8 mouse cellular contexts compared by ENCODE assay signal in the genomic region with DNA sequence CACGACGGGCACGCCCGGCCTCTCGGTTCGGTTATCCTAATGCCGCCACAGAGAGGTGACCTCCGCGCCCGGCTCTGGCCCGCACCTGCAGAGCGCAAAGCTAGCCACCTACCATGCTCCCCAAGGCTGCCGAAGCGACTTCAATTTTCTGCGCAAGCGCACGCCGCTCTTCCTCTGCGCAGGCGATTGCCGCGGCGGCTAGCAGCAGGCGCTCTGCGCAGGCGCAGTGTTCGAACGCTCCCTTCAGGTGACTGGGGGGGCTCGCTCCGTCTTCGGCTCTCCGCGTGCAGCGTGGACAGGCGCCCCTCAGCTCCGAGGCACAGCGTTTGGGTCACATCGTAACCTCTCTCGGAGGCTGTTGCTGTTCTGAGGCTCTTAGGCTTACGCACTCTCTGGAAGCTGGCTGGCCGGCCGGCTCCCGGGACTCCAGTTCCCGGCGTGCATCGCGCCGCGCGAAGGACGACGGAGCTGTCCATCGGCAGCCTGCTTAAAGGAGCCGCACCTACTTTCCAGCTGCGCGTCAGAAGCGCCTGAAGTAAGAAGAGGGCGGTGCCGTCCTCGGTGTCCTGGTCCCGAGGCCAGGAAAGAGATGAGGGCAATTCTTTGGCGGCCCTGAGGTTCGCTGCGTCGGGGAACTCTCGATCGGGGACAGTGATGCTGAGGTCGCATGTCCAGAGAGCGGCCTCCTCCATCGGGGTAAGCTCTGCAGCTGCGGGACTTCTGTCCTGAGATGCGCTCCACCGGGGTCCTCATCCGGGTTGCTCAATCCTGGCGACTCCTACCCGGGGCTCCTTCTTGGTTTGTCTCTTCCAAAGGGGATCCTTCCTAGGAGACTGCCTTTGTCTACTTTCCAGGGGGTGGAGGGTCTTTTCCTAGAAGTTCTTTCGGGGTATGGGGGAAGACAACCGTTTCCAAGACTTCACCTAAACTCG. TPM values are rescaled to one million over a fixed set of nuclear protein-coding genes. Genes with fewer than 3 reads are reported as not detected.
A peak's percentile ranks its signal among the peaks of the same experiment; 100 is the strongest.
DNase-seq lines count a peak whose midpoint lies in the region; ATAC-seq and TF ChIP-seq lines count a peak whose summit lies in the region.

A gene (minus strand): TSS at position 440 of the 932 bp plus-strand sequence.
A gene (plus strand): TSS at position 499 of the 932 bp plus-strand sequence.

- TF ChIP-seq POLR2A in MEL (IDR thresholded peaks at IDR 0.05; ENCODE audit: control insufficient read depth in 1 of 2, insufficient read depth in 1 of 2, low read depth in 1 of 2, low read length in 2 of 2, poor library complexity in 1 of 2): peak; percentile 76 to 91
- peak; percentile 87 for TF ChIP-seq POLR2A in cerebellum, adult 2 months (IDR thresholded peaks at IDR 0.05; ENCODE audit: borderline replicate concordance, insufficient read depth, low read length)

- under 1% methylated on average over 79 of the region's 79 CpGs for WGBS in cerebellum, adult 2 months
- WGBS in forebrain, postnatal 0 days: 1% methylated on average over 79 of the region's 79 CpGs
- under 1% methylated on average over 79 of the region's 79 CpGs for WGBS in lung, embryonic 15.5 days

- H3K27ac ChIP-seq in MEL (ENCODE audit: control insufficient read depth, low read depth, low read length): peak within 1 kb of the TSS; percentile 88
- peak within 1 kb of the TSS; percentile 99 for H3K27ac ChIP-seq in cerebellum, adult 2 months (ENCODE audit: insufficient read depth, low read length)
- H3K27ac ChIP-seq in forebrain, postnatal 0 days (ENCODE audit: low read depth, low read length): peak within 1 kb of the TSS; percentile 86
- peak within 1 kb of the TSS; percentile 96 for H3K27ac ChIP-seq in lung, embryonic 15.5 days

- peak within 1 kb of the TSS; percentile 92 for H3K4me2 ChIP-seq in forebrain, postnatal 0 days (ENCODE audit: low read depth)
- H3K4me2 ChIP-seq in lung, embryonic 15.5 days: peak within 1 kb of the TSS; percentile 82

- H3K9me3 ChIP-seq in MEL (replicated peaks; ENCODE audit: insufficient read depth, low read length): no peaks in the 10 kb centered on the region
- H3K9me3 ChIP-seq in forebrain, postnatal 0 days (ENCODE audit: low read length): no peaks in the 10 kb centered on the region
- no peaks in the 10 kb centered on the region for H3K9me3 ChIP-seq in lung, embryonic 15.5 days

- H3K36me3 ChIP-seq in MEL (ENCODE audit: control insufficient read depth in 1 of 2, insufficient read depth in 2 of 2, low read length in 2 of 2): peaks cover under 1 to 10% of the 10 kb centered on the region in 2 experiments; a peak in 3 of 4 replicates
- H3K36me3 ChIP-seq in forebrain, postnatal 0 days (ENCODE audit: insufficient read depth): peaks cover 4% of the 10 kb centered on the region
- peaks cover 5% of the 10 kb centered on the region; the same call in 1 of the 2 replicates for H3K36me3 ChIP-seq in lung, embryonic 15.5 days

- peak; percentile 96 for ATAC-seq in forebrain, postnatal 0 days
- peak; percentile 90 for ATAC-seq in lung, embryonic 15.5 days (ENCODE audit: borderline replicate concordance, extremely low read depth, low FRiP score, low TSS enrichment)

- no peak for TF ChIP-seq RAD21 in MEL (IDR thresholded peaks at IDR 0.05; ENCODE audit: low read depth, low read length)

- H3K27me3 ChIP-seq in MEL (ENCODE audit: control insufficient read depth in 1 of 2, insufficient read depth in 2 of 2, low read length in 2 of 2): no peaks in the 10 kb centered on the region
- H3K27me3 ChIP-seq in cerebellum, adult 2 months (ENCODE audit: control insufficient read depth, insufficient read depth, low read length): no peaks in the 10 kb centered on the region
- no peaks in the 10 kb centered on the region for H3K27me3 ChIP-seq in forebrain, postnatal 0 days (ENCODE audit: insufficient read depth, low read length)
- H3K27me3 ChIP-seq in lung, embryonic 15.5 days: no peaks in the 10 kb centered on the region

- peak within 1 kb of the TSS; percentile 62 to 83 for H3K4me3 ChIP-seq in MEL (ENCODE audit: control insufficient read depth in 1 of 2, insufficient read depth in 1 of 2, low read depth in 2 of 2, low read length in 2 of 2)
- peak within 1 kb of the TSS; percentile 91 for H3K4me3 ChIP-seq in cerebellum, adult 2 months (replicated peaks; ENCODE audit: insufficient read depth, low read depth, low read length)
- H3K4me3 ChIP-seq in forebrain, postnatal 0 days (ENCODE audit: low read depth, low read length): peak within 1 kb of the TSS; percentile 84
- H3K4me3 ChIP-seq in lung, embryonic 15.5 days: peak within 1 kb of the TSS; percentile 71

- peak within 1 kb of the TSS; percentile 90 for H3K9ac ChIP-seq in MEL (ENCODE audit: control insufficient read depth, low read depth, low read length, poor library complexity, severe bottlenecking)
- peak within 1 kb of the TSS; percentile 76 for H3K9ac ChIP-seq in forebrain, postnatal 0 days
- peak within 1 kb of the TSS; percentile 67 for H3K9ac ChIP-seq in lung, embryonic 15.5 days

- TF ChIP-seq CTCF in MEL (IDR thresholded peaks at IDR 0.05 in 2 of 3, conservative IDR thresholded peaks at IDR 0.05 in 1 of 3; ENCODE audit: control insufficient read depth in 1 of 3, insufficient read depth in 1 of 3, low read depth in 2 of 3, low read length in 3 of 3, poor library complexity in 1 of 3, severe bottlenecking in 1 of 3): 0 out of 6 replicates have a peak, but pooled peaks of 1 of the 3 experiments have one; percentile 5
- no peak for TF ChIP-seq CTCF in cerebellum, adult 2 months (IDR thresholded peaks at IDR 0.05; ENCODE audit: borderline replicate concordance, insufficient read depth, low read depth, low read length)
- TF ChIP-seq CTCF in forebrain, postnatal 0 days (IDR thresholded peaks at IDR 0.05; ENCODE audit: low read depth): no peak

- no peak for TF ChIP-seq EP300 in MEL (IDR thresholded peaks at IDR 0.05; ENCODE audit: low read depth in 1 of 2, low read length in 2 of 2)

- peak; percentile 98 for DNase-seq in MEL (ENCODE audit: low read depth, low spot score)
- DNase-seq in cerebellum, adult 2 months: peak; percentile 97 to 98
- DNase-seq in forebrain, postnatal 0 days: peak; percentile 99
- DNase-seq in heart, postnatal 4 days: peak; percentile 95
- DNase-seq in layer of hippocampus, adult 8-10 months (ENCODE audit: low spot score in 2 of 2): peak; percentile 90 to 94
- peak; percentile 91 for DNase-seq in ovary, adult 18-20 months (ENCODE audit: low spot score)
- peak; percentile 97 for DNase-seq in thymus, postnatal 0 days (ENCODE audit: low spot score)

- H3K79me2 ChIP-seq in MEL (ENCODE audit: control insufficient read depth, insufficient read depth, low read length, poor library complexity): peaks cover 16% of the 10 kb centered on the region

- peaks cover 2 to 11% of the 10 kb centered on the region in 2 experiments; a peak in 2 of 4 replicates for H3K4me1 ChIP-seq in MEL (ENCODE audit: control insufficient read depth in 1 of 2, insufficient read depth in 2 of 2, low read length in 2 of 2)
- H3K4me1 ChIP-seq in cerebellum, adult 2 months (ENCODE audit: control insufficient read depth, insufficient read depth, low read length): no peaks in the 10 kb centered on the region
- H3K4me1 ChIP-seq in forebrain, postnatal 0 days (ENCODE audit: insufficient read depth): peaks cover 14% of the 10 kb centered on the region
- peaks cover 18% of the 10 kb centered on the region for H3K4me1 ChIP-seq in lung, embryonic 15.5 days

TF ChIP-seq in MEL, 35 proteins besides CTCF, POLR2A, EP300 and RAD21 (continues in another document):
- TF ChIP-seq CHD1 (IDR thresholded peaks at IDR 0.05; ENCODE audit: low read depth, low read length) (no peak), E2F4 (IDR thresholded peaks at IDR 0.05; ENCODE audit: borderline replicate concordance, low read depth, low read length) (no peak), POLR2AphosphoS2 (IDR thresholded peaks at IDR 0.05; ENCODE audit: low read length) (peak; percentile 82; the same call in 1 of the 2 replicates), ZMIZ1 (IDR thresholded peaks at IDR 0.05; ENCODE audit: low read depth, low read length) (peak; percentile 64), CHD2 (IDR thresholded peaks at IDR 0.05; ENCODE audit: low read length) (no peak), MAX (IDR thresholded peaks at IDR 0.05; ENCODE audit: low read length) (peak; percentile 85), TCF12 (IDR thresholded peaks at IDR 0.05; ENCODE audit: low read depth, low read length) (peak; percentile 38; the same call in 1 of the 2 replicates), TBP (IDR thresholded peaks at IDR 0.05; ENCODE audit: low read depth, low read length) (0 out of 2 replicates have a peak, but pooled peaks have one; percentile 26), RCOR1 (IDR thresholded peaks at IDR 0.05; ENCODE audit: low read depth, low read length) (no peak), ELF1 (IDR thresholded peaks at IDR 0.05; ENCODE audit: low read depth, low read length) (peak; percentile 50; the same call in 1 of the 2 replicates), SIN3A (IDR thresholded peaks at IDR 0.05; ENCODE audit: low read length) (peak; percentile 97), MAZ (IDR thresholded peaks at IDR 0.05; ENCODE audit: low read depth, low read length) (peak; percentile 38; the same call in 1 of the 2 replicates)

RNA-seq across cellular contexts. Expression of the first gene that starts in this region (rescaled TPM):
- total RNA-seq in MEL (2012; rRNA removed): 15.3 and 19.9 TPM in 2 replicates
- 10 to 100 TPM in 1 of 2 experiments, not detected in 1; 19.1 TPM for polyA plus RNA-seq in MEL (2012; ENCODE audit: insufficient read depth in 1 of 2, insufficient read length in 2 of 2, low read depth in 1 of 2, low replicate concordance in 2 of 2, missing spikeins in 1 of 2)
- 61.6 and 62.3 TPM in 2 replicates for polyA plus RNA-seq in cerebellum, adult 2 months (2012; rRNA removed)
- total RNA-seq in forebrain, postnatal 0 days (2014; rRNA removed): 33.7 and 34.3 TPM in 2 replicates
- polyA plus RNA-seq in forebrain, postnatal 0 days (2015; fragmentation: Nextera tagmentation; extraction: Ambion mirVana): 24.2 and 27.2 TPM in 2 replicates
- total RNA-seq in heart, postnatal 4 days (2021): 10 to 100 TPM; 27.8 to 29.5 TPM
- 10 to 100 TPM; 35.8 to 39.8 (median 38.4) TPM for total RNA-seq in layer of hippocampus, adult 8-10 months (2022)
- 22.5 and 23.8 TPM in 2 replicates for polyA plus RNA-seq in lung, embryonic 15.5 days (2015; fragmentation: Nextera tagmentation; extraction: Ambion mirVana)
- polyA plus RNA-seq in thymus, postnatal 0 days (2015; fragmentation: Nextera tagmentation; extraction: Ambion mirVana): 21.9 and 24.2 TPM in 2 replicates

RNA-seq across cellular contexts. Expression of the second gene that starts in this region (rescaled TPM):
- 9.3 and 11.8 TPM in 2 replicates for total RNA-seq in MEL (2012; rRNA removed)
- polyA plus RNA-seq in MEL (2012; ENCODE audit: insufficient read depth in 1 of 2, insufficient read length in 2 of 2, low read depth in 1 of 2, low replicate concordance in 2 of 2, missing spikeins in 1 of 2): 10 to 100 TPM in 1 of 2 experiments, not detected in 1; 20.3 TPM
- polyA plus RNA-seq in cerebellum, adult 2 months (2012; rRNA removed): 46.9 and 55.2 TPM in 2 replicates
- total RNA-seq in forebrain, postnatal 0 days (2014; rRNA removed): 21.1 and 24.9 TPM in 2 replicates
- 13.9 and 25.9 TPM in 2 replicates for polyA plus RNA-seq in forebrain, postnatal 0 days (2015; fragmentation: Nextera tagmentation; extraction: Ambion mirVana)
- 10 to 100 TPM; 21.7 to 21.9 TPM for total RNA-seq in heart, postnatal 4 days (2021)
- 10 to 100 TPM; 45.3 to 53.0 (median 49.2) TPM for total RNA-seq in layer of hippocampus, adult 8-10 months (2022)
- 36.8 and 41.0 TPM in 2 replicates for polyA plus RNA-seq in lung, embryonic 15.5 days (2015; fragmentation: Nextera tagmentation; extraction: Ambion mirVana)
- polyA plus RNA-seq in thymus, postnatal 0 days (2015; fragmentation: Nextera tagmentation; extraction: Ambion mirVana): 14.0 and 19.1 TPM in 2 replicates

Comparison
In these comparisons a context has a peak if more than half of its experiments do, and no peak if none do; other contexts are left out.
1. Peak in every context shown above with its lines: DNase-seq, ATAC-seq, H3K4me3 ChIP-seq and H3K27ac ChIP-seq.